19 mouse cellular contexts compared by ENCODE assay signal in the genomic region with DNA sequence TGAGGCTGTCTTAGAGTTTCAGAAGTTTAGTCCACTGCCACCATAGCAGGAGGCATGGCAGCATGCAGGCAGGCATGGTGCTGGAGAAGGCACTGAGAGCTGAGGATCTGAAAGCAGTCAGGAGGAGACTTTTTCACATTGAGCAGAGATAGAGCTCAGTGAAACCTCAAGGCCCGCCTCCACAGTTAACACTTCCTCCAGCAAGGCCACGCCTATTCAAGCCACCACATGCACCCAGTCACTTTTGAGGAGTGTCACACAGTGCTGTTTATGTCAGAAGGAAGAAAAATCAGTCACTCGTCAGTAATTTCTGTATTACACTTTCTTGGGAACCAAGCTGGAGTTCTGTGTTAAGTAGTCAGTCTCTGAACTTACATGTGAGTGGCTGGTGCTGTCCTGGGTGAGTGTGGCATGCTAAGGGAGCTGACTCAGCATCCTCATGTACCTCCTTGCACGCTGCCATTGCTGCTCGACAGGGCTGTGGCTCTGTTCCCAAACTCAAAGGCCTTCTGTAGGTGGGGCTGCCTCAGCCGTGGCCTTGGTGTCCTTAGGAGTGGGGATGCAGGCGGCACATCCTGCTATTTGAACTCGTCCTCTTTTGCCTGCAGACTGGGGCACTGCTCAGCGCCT.
DNase-seq lines count a peak whose midpoint lies in the region; ATAC-seq and TF ChIP-seq lines count a peak whose summit lies in the region.
"Had no signal": no experiment of that assay in that cellular context is flagged by ENCODE, and none has a peak within 500 bp of the region (broad histone marks: within the 10 kb centered on the region; RNA-seq: fewer than 3 reads in every experiment).

No protein-coding gene starts in this region.

- H3K27ac ChIP-seq in midbrain, embryonic 16.5 days (ENCODE audit: low read length), result no peak overlapping the region
- no peak overlapping the region for H3K27ac ChIP-seq in heart, embryonic 11.5 days (ENCODE audit: low read depth, low read length)
- H3K27ac ChIP-seq: forebrain, embryonic 12.5 days; heart, embryonic 15.5 days; hindbrain, embryonic 12.5 days; liver, embryonic 15.5 days had no signal

- ATAC-seq in granulocyte monocyte progenitor cell, adult 5-6 weeks (replicated peaks; ENCODE audit: poor library complexity, severe bottlenecking), result peak; percentile 54
- no peak for ATAC-seq in midbrain, embryonic 16.5 days
- ATAC-seq in heart, embryonic 11.5 days (replicated peaks; ENCODE audit: insufficient number of reproducible peaks, low FRiP score, low TSS enrichment), result no peak
- ATAC-seq: intestine, postnatal 0 days had no signal

- H3K36me3 ChIP-seq in midbrain, embryonic 16.5 days (ENCODE audit: control insufficient read depth, insufficient read depth, low read length), result peaks cover 73% of the 10 kb centered on the region
- H3K36me3 ChIP-seq in heart, embryonic 11.5 days (ENCODE audit: control insufficient read depth, insufficient read depth, low read length), result peaks cover 80% of the 10 kb centered on the region

- no peaks in the 10 kb centered on the region for H3K9me3 ChIP-seq in midbrain, embryonic 16.5 days (replicated peaks; ENCODE audit: control insufficient read depth, low read length, poor library complexity, severe bottlenecking)
- no peaks in the 10 kb centered on the region for H3K9me3 ChIP-seq in heart, embryonic 11.5 days (replicated peaks; ENCODE audit: control insufficient read depth, low read length)
- H3K9me3 ChIP-seq: forebrain, embryonic 12.5 days; heart, embryonic 15.5 days; hindbrain, embryonic 12.5 days; liver, embryonic 15.5 days had no signal

- DNase-seq in adrenal gland, adult (ENCODE audit: inconsistent age in 2 of 2, low spot score in 1 of 2), result peak; percentile 49 to 60
- no peak for DNase-seq in adrenal gland, adult 18-20 months (ENCODE audit: low spot score in 2 of 2)
- peak; percentile 38 for DNase-seq in 416B (ENCODE audit: low read depth)
- peak; percentile 20 for DNase-seq in adrenal gland, adult 8-10 months
- no peak for DNase-seq in lung, adult 2 months
- DNase-seq: cerebellum, adult 9-11 months; embryo, embryonic 11 days; kidney, postnatal 10 days; lung, postnatal 36 days; right cerebral cortex, postnatal 25 days; thymus, adult 2 months had no signal

- H3K9ac ChIP-seq in midbrain, embryonic 16.5 days (ENCODE audit: low read depth, low read length), result no peak overlapping the region
- H3K9ac ChIP-seq in heart, embryonic 11.5 days (ENCODE audit: low read depth, low read length), result no peak overlapping the region
- H3K9ac ChIP-seq: forebrain, embryonic 12.5 days; heart, embryonic 15.5 days; hindbrain, embryonic 12.5 days; liver, embryonic 15.5 days had no signal

- H3K27me3 ChIP-seq in midbrain, embryonic 16.5 days (ENCODE audit: control insufficient read depth, insufficient read depth, low read depth, low read length), result no peaks in the 10 kb centered on the region
- H3K27me3 ChIP-seq in heart, embryonic 11.5 days (ENCODE audit: control insufficient read depth, insufficient read depth, low read length), result no peaks in the 10 kb centered on the region
- H3K27me3 ChIP-seq: forebrain, embryonic 12.5 days; heart, embryonic 15.5 days; hindbrain, embryonic 12.5 days; liver, embryonic 15.5 days had no signal

- no peak overlapping the region for H3K4me3 ChIP-seq in midbrain, embryonic 16.5 days (ENCODE audit: low read depth, low read length)
- H3K4me3 ChIP-seq in heart, embryonic 11.5 days (ENCODE audit: low read depth, low read length), result no peak overlapping the region
- H3K4me3 ChIP-seq in lung, adult 2 months (replicated peaks; ENCODE audit: extremely low read depth, low read depth, low read length), result no peak overlapping the region
- H3K4me3 ChIP-seq: forebrain, embryonic 12.5 days; heart, embryonic 15.5 days; hindbrain, embryonic 12.5 days; liver, embryonic 15.5 days had no signal

- TF ChIP-seq CTCF in lung, adult 2 months (IDR thresholded peaks at IDR 0.05; ENCODE audit: insufficient read depth, low read length), result no peak

- no peak overlapping the region for H3K4me2 ChIP-seq in midbrain, embryonic 16.5 days (ENCODE audit: low read length)
- H3K4me2 ChIP-seq in heart, embryonic 11.5 days, result no peak overlapping the region
- H3K4me2 ChIP-seq: forebrain, embryonic 12.5 days; heart, embryonic 15.5 days; hindbrain, embryonic 12.5 days; liver, embryonic 15.5 days had no signal

- WGBS in midbrain, embryonic 16.5 days, result 92% methylated on average over 9 of the region's 9 CpGs
- 86% methylated on average over 9 of the region's 9 CpGs for WGBS in heart, embryonic 11.5 days (ENCODE audit: insufficient replicate concordance)
- 74% methylated on average over 9 of the region's 9 CpGs for WGBS in lung, adult 2 months

- no peaks in the 10 kb centered on the region for H3K4me1 ChIP-seq in midbrain, embryonic 16.5 days (ENCODE audit: control insufficient read depth, insufficient read depth, low read length)
- H3K4me1 ChIP-seq in heart, embryonic 11.5 days (ENCODE audit: control insufficient read depth, insufficient read depth, low read length), result no peaks in the 10 kb centered on the region
- no peaks in the 10 kb centered on the region for H3K4me1 ChIP-seq in lung, adult 2 months (ENCODE audit: control insufficient read depth, insufficient read depth, low read length)
- H3K4me1 ChIP-seq: forebrain, embryonic 12.5 days; heart, embryonic 15.5 days; hindbrain, embryonic 12.5 days; liver, embryonic 15.5 days had no signal

- TF ChIP-seq POLR2A in lung, adult 2 months (IDR thresholded peaks at IDR 0.05; ENCODE audit: borderline replicate concordance, extremely low read depth, low read depth, low read length), result no peak

Comparison
In these comparisons a context has a peak if more than half of its experiments do, and no peak if none do; other contexts are left out.
1. DNase-seq: peak in adrenal gland, adult (2 of 2), 416B (single experiment) and adrenal gland, adult 8-10 months (single experiment); none in adrenal gland, adult 18-20 months (0 of 2) and lung, adult 2 months (single experiment).